Mouse (Mus musculus) retina, postnatal 1 day (tissue): ENCODE data around the gene Hist1h4a.

Source experiments
- DNase-seq: peaks from one replicate; pipeline ENCODE4 v3.0.0-alpha.2; 2012

The Hist1h4a gene

DNA sequence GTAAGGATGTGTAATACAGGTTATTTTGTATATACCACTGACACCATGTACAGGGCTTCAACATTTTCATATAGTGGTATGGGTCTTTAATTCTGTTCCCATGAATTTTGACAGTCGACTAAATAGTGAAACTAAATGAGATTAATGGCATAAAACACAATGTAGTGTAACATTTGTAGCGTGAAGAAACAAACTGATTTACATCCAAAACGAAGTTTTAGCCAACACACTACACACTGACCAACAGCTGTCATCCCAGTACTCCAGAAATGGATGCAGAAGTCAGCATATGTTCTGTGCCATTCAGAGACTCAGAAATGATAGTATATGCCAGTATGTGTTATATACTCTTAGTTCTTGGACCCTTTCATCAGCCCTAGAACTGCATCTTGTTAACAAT lies 3.1 kb downstream of the Hist1h4a start:
- DNase-seq, result no peak

- peak; percentile 55 for DNase-seq
These were observed 3.7 kb downstream of the Hist1h4a start for GRCm38 (mm10) chr13:23757211-23757773.

GRCm38 (mm10) chr13:23756790-23757189 lies 4.2 kb downstream of the Hist1h4a start, which contains the start of gene Hist1h4b:
Gene Hist1h4b, plus strand, starts transcription at chr13:23757013.
- DNase-seq, result peak; percentile 95

DNA sequence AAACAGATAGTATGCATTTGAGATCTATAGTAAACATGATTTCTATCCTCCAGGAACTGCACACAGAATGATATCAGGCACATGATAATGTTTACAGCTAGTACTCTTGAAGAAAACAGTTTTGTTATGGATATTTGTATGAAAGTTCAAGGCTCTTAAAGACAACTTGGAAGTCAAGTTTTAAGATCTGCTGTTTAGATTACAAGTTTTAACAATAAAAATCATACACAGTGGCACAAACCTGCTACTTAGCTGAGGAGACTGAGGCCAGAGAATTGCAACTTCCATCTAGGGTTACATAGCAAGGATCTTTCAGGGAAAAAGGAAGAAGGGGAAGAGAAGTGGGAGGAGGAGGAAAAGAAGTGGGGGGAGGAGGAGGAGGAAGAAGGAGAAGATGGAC lies 6.0 kb downstream of the Hist1h4a start:
- no peak for DNase-seq

GRCm38 (mm10) chr13:23753314-23754078 lies 7.5 kb downstream of the Hist1h4a start:
- DNase-seq, result no peak

- no peak for DNase-seq
These were observed 8.3 kb downstream of the Hist1h4a start for GRCm38 (mm10) chr13:23752742-23753172.

DNA sequence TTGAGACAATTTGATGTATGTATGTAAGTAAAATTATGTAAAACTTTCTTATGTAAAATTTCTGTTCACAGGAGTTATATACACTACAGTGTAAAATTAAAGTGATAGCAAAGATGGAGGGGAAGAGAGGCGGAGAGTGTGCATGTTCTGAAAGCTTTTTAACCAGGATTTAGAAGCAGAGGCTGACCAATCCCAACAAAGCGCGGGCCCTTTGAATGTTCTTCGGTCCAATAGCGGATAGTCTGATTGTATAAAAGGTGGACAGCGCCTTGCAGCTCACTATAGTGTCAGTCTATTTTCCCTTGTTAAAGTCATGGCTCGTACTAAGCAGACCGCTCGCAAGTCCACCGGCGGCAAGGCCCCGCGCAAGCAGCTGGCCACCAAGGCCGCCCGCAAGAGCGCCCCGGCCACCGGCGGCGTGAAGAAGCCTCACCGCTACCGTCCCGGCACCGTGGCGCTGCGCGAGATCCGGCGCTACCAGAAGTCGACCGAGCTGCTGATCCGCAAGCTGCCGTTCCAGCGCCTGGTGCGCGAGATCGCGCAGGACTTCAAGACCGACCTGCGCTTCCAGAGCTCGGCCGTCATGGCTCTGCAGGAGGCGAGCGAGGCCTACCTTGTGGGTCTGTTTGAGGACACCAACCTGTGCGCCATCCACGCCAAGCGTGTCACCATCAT lies 8.8 kb downstream of the Hist1h4a start, which contains the start of gene Hist1h3b:
Gene Hist1h3b, plus strand, starts transcription at position 201 of the 675 bp plus-strand sequence.
- peak; percentile 96 for DNase-seq

DNA sequence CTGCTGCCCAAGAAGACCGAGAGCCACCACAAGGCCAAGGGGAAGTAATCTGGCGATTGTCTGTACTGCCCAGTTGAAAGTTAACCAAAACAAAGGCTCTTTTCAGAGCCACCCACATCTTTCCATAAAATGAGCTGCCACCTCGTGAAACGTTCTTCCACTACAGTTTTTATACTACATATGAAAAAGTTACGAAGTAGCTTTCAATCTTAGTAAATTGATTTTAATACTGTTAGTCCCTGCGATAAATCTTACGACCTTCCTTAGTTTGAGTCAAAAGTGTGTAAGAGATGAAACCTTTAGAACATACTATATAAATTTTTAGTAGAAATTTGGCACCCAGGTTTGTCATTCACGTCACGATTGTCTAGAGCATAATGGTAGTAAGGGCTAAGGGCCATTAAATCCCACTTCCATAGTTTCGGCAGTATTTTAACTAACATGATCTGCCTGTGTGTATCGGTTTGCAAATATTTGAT lies 9.5 kb downstream of the Hist1h4a start:
- no peak for DNase-seq

DNA sequence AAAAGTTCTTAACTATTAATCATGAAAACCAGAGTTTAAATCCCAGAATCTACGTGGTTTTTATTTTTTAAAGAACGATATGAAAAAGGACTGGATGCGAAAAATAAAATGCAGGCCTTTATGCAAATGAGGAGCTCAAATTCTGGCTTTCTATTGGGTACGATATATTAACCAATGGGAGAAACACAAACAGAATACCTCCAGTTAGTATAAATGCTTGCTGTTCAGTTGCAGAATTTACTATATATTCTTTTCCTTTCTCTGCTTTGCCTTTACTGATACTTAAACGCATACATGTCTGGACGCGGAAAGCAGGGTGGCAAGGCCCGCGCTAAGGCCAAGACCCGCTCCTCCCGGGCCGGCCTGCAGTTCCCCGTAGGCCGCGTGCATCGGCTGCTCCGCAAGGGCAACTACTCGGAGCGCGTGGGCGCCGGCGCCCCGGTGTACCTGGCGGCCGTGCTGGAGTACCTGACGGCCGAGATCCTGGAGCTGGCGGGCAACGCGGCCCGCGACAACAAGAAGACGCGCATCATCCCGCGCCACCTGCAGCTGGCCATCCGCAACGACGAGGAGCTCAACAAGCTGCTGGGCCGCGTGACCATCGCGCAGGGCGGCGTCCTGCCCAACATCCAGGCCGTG lies 10.1 kb downstream of the Hist1h4a start, which contains the start of gene Hist1h2ab:
Gene Hist1h2ab, plus strand, starts transcription at position 288 of the 639 bp plus-strand sequence.
- DNase-seq, result peak; percentile 90

DNA sequence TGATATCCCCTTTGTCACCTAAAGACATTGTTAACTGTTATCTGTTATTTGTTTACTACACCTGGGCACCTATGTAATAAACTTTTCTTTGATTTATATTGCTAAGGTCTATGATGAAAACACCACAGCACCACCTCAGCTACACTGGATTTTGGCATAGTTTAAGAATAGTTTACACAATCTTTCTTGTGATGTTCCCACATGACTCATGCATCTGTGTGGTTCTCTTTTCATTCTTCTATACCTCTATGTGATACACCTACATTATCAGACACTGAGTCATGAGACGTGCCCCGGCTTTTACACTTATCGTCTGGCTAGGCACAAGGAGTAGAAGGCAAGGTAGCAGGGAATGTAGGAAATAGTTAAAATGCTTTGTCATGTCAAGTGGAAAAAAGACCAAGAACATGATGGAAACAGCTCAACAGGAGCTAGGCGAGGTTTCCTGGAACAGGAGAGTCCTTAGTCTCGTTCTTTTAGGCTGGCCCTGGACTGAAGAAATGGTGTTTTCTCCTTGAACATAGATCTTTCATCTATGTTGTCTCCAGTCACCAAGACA lies 11.4 kb downstream of the Hist1h4a start:
- DNase-seq, result no peak

GRCm38 (mm10) chr13:23747892-23748288 lies 13.1 kb downstream of the Hist1h4a start:
- DNase-seq, result no peak

- peak; percentile 56 for DNase-seq
These were observed 13.7 kb downstream of the Hist1h4a start for GRCm38 (mm10) chr13:23747081-23747891.

GRCm38 (mm10) chr13:23746201-23747080 lies 14.6 kb downstream of the Hist1h4a start, which contains the start of gene Hist1h2bb:
Gene Hist1h2bb, plus strand, starts transcription at chr13:23746734.
- DNase-seq, result peak; percentile 97

DNA sequence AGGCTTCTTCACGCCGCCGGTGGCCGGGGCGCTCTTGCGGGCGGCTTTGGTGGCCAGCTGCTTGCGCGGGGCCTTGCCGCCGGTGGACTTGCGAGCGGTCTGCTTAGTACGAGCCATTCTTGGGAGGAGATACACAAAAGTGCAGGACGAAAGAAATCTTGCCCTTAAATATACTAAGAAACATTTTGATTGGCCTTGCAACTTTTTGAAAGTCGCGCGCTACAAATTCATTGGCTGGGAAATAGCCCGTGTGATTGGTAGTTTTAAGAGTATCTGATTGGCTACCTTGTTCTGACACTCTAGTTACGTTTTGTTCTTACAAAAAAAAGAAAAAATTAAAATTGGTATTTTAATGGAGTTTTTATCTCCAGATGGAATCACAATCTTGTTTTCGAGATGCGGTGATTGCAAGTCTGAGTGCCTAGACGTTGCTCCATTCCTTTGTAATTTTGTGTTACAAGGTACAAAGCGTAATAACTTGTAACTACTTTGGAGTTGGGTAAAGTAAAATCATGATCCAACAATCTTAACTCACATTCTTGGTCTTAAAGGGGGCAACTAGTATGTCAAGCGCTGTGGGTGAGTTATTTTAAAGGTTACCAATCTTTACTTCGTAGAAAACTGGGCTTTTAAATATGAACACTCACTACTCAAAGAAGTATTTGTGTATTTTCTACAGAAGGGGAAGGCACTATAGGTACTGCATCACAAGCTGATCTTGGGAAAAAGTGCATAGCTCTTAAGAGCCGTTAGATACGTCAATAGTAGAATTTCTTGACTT lies 15.5 kb downstream of the Hist1h4a start, which contains the start of gene Hist1h3c:
Gene Hist1h3c, minus strand, starts transcription at position 222 of the 781 bp plus-strand sequence.
- DNase-seq, result peak; percentile 96

DNA sequence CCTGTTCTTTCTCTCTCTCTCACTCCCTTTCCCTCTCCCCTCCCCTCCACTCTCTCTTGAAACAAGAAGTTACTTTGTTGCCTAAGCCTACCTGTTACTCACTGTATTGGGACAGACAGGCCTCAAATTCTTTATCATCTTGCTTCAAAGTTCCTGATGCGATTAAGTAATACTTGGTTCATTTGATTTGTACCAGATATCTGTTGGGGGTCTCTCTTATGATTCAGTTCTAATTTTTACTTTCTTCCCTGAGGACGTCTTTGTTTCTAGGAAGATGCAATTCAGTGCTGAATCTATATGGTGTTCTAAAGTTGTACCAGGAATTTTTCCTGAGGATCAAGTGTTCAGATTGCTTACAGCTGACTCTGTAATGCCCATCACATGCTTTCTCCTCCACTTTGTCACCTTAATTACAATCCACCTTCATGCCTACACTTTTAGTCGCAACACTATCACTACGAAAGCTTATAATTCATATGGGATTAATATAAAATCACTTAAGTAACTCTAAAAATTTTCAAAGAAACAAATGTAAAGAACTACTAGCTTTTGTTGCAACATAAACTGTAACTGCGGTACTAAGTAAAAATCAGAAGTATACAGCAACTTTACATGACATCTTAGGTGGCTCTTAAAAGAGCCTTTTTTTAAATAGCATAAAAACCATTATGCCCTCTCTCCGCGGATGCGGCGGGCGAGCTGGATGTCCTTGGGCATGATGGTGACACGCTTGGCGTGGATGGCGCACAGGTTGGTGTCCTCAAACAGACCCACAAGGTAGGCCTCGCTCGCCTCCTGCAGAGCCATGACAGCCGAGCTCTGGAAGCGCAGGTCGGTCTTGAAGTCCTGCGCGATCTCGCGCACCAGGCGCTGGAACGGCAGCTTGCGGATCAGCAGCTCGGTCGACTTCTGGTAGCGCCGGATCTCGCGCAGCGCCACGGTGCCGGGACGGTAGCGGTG lies 16.3 kb downstream of the Hist1h4a start:
- no peak for DNase-seq

DNA sequence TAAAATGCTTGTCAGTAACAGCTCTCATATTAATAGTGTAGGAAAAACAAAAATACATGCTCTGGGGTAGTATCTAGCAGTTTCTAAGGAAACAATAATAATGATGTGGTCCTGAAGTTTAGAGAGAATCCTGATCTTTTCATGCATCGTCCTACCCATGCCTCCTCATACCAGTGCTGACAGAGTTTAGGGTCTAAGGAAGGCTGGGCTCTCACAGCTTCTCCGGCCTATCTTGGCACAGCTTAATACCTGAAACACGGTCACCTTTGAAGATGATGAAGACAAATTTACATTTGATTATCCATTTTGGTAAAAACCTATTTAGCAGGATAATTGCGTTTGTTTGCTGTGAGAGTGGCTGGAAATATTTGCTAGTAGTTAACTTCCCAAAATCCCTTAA lies 17.1 kb downstream of the Hist1h4a start:
- no peak for DNase-seq

DNA sequence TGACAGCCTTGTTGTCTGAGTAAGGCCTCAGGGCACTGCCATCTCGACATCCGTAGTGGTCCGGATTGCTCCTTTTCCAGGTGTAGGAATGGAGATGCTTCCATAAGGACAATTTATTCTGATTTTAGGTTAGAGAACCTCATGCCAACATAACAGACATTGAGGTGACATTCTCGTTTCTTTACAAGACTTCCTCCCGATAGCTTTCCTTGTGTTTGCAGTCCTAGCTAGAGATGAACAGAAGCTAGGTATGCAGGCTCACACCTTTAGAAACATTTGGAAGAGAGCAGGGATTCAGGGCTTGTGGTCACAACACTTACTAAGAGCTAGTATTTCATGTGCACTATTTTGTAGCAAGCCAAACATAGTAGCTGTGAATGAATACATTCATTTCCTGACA lies 17.8 kb downstream of the Hist1h4a start:
- DNase-seq, result peak; percentile 11

DNA sequence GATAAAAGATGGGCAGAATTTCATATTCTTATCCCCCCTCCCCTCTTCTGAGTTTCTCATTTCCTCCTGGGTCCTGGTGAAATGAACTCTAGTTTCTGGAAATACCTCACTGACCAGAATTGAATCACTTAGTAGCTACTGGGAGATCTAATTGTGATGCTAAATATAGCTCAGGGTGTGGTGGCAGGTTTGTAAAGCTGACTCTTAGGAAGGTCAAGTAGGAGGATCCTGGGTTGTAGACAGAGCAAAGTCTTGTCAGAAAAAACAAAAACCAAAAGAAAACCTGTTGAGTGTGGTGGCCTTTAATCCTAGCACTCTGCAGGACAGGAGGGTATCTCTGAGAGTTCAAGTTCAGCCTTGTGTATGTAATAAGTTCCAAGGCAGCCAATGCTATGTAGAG lies 19.0 kb downstream of the Hist1h4a start:
- DNase-seq, result no peak
